Mouse (Mus musculus): ENCODE data around the gene Epha1. TPM values are rescaled to one million over a fixed set of nuclear protein-coding genes. Genes with fewer than 3 reads are reported as not detected.

The Epha1 gene
- polyA plus RNA-seq, 1 experiment from 2014 or later: 1.8 TPM

- 95% methylated on average over 6 of the region's 6 CpGs for WGBS
- Histone ChIP-seq H3K9ac (replicated peaks; ENCODE audit: low read length) (no peak overlapping the region), H3K36me3 (replicated peaks; ENCODE audit: control insufficient read depth, insufficient read depth, low read depth, low read length) (peaks cover 6% of the 10 kb centered on the region; the same call in 1 of the 2 replicates), H3K4me2 (ENCODE audit: low read depth, low read length) (no peak overlapping the region), H3K27me3 (ENCODE audit: control insufficient read depth, insufficient read depth, low read length) (no peaks in the 10 kb centered on the region), H3K9me3 (replicated peaks; ENCODE audit: control insufficient read depth, low read length) (no peaks in the 10 kb centered on the region), H3K4me3 (ENCODE audit: low read depth, low read length) (no peak overlapping the region), H3K4me1 (ENCODE audit: control insufficient read depth, insufficient read depth, low read length) (peaks cover 4% of the 10 kb centered on the region), H3K27ac (replicated peaks; ENCODE audit: low read depth, low read length) (no peak overlapping the region)
- DNase-seq (ENCODE audit: low spot score) (no peak), ATAC-seq (replicated peaks; ENCODE audit: insufficient number of reproducible peaks, low FRiP score, low TSS enrichment, low read depth) (no peak)
These were observed 17.7 kb downstream of the Epha1 start for GRCm38 (mm10) chr6:42355366-42355765.

GRCm38 (mm10) chr6:42354076-42355019 is 18.7 kb downstream of the Epha1 start:
- DNase-seq (ENCODE audit: low spot score) (no peak), ATAC-seq (replicated peaks; ENCODE audit: insufficient number of reproducible peaks, low FRiP score, low TSS enrichment, low read depth) (no peak)
- Histone ChIP-seq H3K4me1 (ENCODE audit: control insufficient read depth, insufficient read depth, low read length) (peaks cover 4% of the 10 kb centered on the region), H3K9me3 (replicated peaks; ENCODE audit: control insufficient read depth, low read length) (no peaks in the 10 kb centered on the region), H3K4me3 (ENCODE audit: low read depth, low read length) (no peak overlapping the region), H3K36me3 (replicated peaks; ENCODE audit: control insufficient read depth, insufficient read depth, low read depth, low read length) (peaks cover 6% of the 10 kb centered on the region; the same call in 1 of the 2 replicates), H3K27me3 (ENCODE audit: control insufficient read depth, insufficient read depth, low read length) (no peaks in the 10 kb centered on the region), H3K4me2 (ENCODE audit: low read depth, low read length) (no peak overlapping the region), H3K27ac (replicated peaks; ENCODE audit: low read depth, low read length) (no peak overlapping the region), H3K9ac (replicated peaks; ENCODE audit: low read length) (no peak overlapping the region)
- 71% methylated on average over 11 of the region's 11 CpGs for WGBS

GRCm38 (mm10) chr6:42353180-42353579 is 19.9 kb downstream of the Epha1 start:
- no peaks in the 10 kb centered on the region for H3K27me3 ChIP-seq (ENCODE audit: control insufficient read depth, insufficient read depth, low read length)
- H3K4me1 ChIP-seq (ENCODE audit: control insufficient read depth, insufficient read depth, low read length): peaks cover 4% of the 10 kb centered on the region
- H3K9me3 ChIP-seq (replicated peaks; ENCODE audit: control insufficient read depth, low read length): no peaks in the 10 kb centered on the region
- no peak overlapping the region for H3K9ac ChIP-seq (replicated peaks; ENCODE audit: low read length)
- no peak overlapping the region for H3K27ac ChIP-seq (replicated peaks; ENCODE audit: low read depth, low read length)
- WGBS: 81% methylated on average over 8 of the region's 8 CpGs
- H3K4me2 ChIP-seq (ENCODE audit: low read depth, low read length): no peak overlapping the region
- H3K4me3 ChIP-seq (ENCODE audit: low read depth, low read length): no peak overlapping the region
- DNase-seq (ENCODE audit: low spot score) (no peak), ATAC-seq (replicated peaks; ENCODE audit: insufficient number of reproducible peaks, low FRiP score, low TSS enrichment, low read depth) (no peak)
- peaks cover 4% of the 10 kb centered on the region; the same call in 1 of the 2 replicates for H3K36me3 ChIP-seq (replicated peaks; ENCODE audit: control insufficient read depth, insufficient read depth, low read depth, low read length)

- no peak overlapping the region for H3K27ac ChIP-seq (replicated peaks; ENCODE audit: low read depth, low read length)
- WGBS: 90% methylated on average over 1 of the region's 1 CpGs
- no peaks in the 10 kb centered on the region for H3K9me3 ChIP-seq (replicated peaks; ENCODE audit: control insufficient read depth, low read length)
- no peak overlapping the region for H3K9ac ChIP-seq (replicated peaks; ENCODE audit: low read length)
- H3K36me3 ChIP-seq (replicated peaks; ENCODE audit: control insufficient read depth, insufficient read depth, low read depth, low read length): peaks cover 2% of the 10 kb centered on the region; the same call in 1 of the 2 replicates
- peaks cover 4% of the 10 kb centered on the region for H3K4me1 ChIP-seq (ENCODE audit: control insufficient read depth, insufficient read depth, low read length)
- no peaks in the 10 kb centered on the region for H3K27me3 ChIP-seq (ENCODE audit: control insufficient read depth, insufficient read depth, low read length)
- DNase-seq (ENCODE audit: low spot score): no peak
- H3K4me3 ChIP-seq (ENCODE audit: low read depth, low read length): no peak overlapping the region
- H3K4me2 ChIP-seq (ENCODE audit: low read depth, low read length): no peak overlapping the region
- no peak for ATAC-seq (replicated peaks; ENCODE audit: insufficient number of reproducible peaks, low FRiP score, low TSS enrichment, low read depth)
These were observed 20.6 kb downstream of the Epha1 start for GRCm38 (mm10) chr6:42352486-42352846.

GRCm38 (mm10) chr6:42351776-42352485 is 21.1 kb downstream of the Epha1 start:
- Histone ChIP-seq H3K4me3 (ENCODE audit: low read depth, low read length) (no peak overlapping the region), H3K27me3 (ENCODE audit: control insufficient read depth, insufficient read depth, low read length) (no peaks in the 10 kb centered on the region), H3K4me2 (ENCODE audit: low read depth, low read length) (no peak overlapping the region; the same call in 1 of the 2 replicates), H3K36me3 (replicated peaks; ENCODE audit: control insufficient read depth, insufficient read depth, low read depth, low read length) (no peaks in the 10 kb centered on the region; the same call in 1 of the 2 replicates), H3K9me3 (replicated peaks; ENCODE audit: control insufficient read depth, low read length) (no peaks in the 10 kb centered on the region), H3K4me1 (ENCODE audit: control insufficient read depth, insufficient read depth, low read length) (peaks cover 4% of the 10 kb centered on the region), H3K9ac (replicated peaks; ENCODE audit: low read length) (no peak overlapping the region), H3K27ac (replicated peaks; ENCODE audit: low read depth, low read length) (no peak overlapping the region)
- 88% methylated on average over 7 of the region's 7 CpGs for WGBS
- ATAC-seq (replicated peaks; ENCODE audit: insufficient number of reproducible peaks, low FRiP score, low TSS enrichment, low read depth) (no peak), DNase-seq (ENCODE audit: low spot score) (no peak)

- no peak overlapping the region for H3K27ac ChIP-seq (replicated peaks; ENCODE audit: low read depth, low read length)
- DNase-seq (ENCODE audit: low spot score): no peak
- no peaks in the 10 kb centered on the region for H3K9me3 ChIP-seq (replicated peaks; ENCODE audit: control insufficient read depth, low read length)
- peak overlapping the region; percentile 86 for H3K9ac ChIP-seq (replicated peaks; ENCODE audit: low read length)
- no peaks in the 10 kb centered on the region; the same call in 1 of the 2 replicates for H3K36me3 ChIP-seq (replicated peaks; ENCODE audit: control insufficient read depth, insufficient read depth, low read depth, low read length)
- 43% methylated on average over 13 of the region's 13 CpGs for WGBS
- ATAC-seq (replicated peaks; ENCODE audit: insufficient number of reproducible peaks, low FRiP score, low TSS enrichment, low read depth): no peak
- no peaks in the 10 kb centered on the region for H3K27me3 ChIP-seq (ENCODE audit: control insufficient read depth, insufficient read depth, low read length)
- peak overlapping the region; percentile 80 for H3K4me3 ChIP-seq (ENCODE audit: low read depth, low read length)
- H3K4me1 ChIP-seq (ENCODE audit: control insufficient read depth, insufficient read depth, low read length): peaks cover 4% of the 10 kb centered on the region
- peak overlapping the region; percentile 79 for H3K4me2 ChIP-seq (ENCODE audit: low read depth, low read length)
These were observed 21.9 kb downstream of the Epha1 start for GRCm38 (mm10) chr6:42350968-42351775.

- Histone ChIP-seq H3K27me3 (ENCODE audit: control insufficient read depth, insufficient read depth, low read length) (no peaks in the 10 kb centered on the region), H3K9ac (replicated peaks; ENCODE audit: low read length) (peak overlapping the region; percentile 86), H3K36me3 (replicated peaks; ENCODE audit: control insufficient read depth, insufficient read depth, low read depth, low read length) (no peaks in the 10 kb centered on the region; the same call in 1 of the 2 replicates), H3K9me3 (replicated peaks; ENCODE audit: control insufficient read depth, low read length) (no peaks in the 10 kb centered on the region), H3K4me3 (ENCODE audit: low read depth, low read length) (peak overlapping the region; percentile 80), H3K4me2 (ENCODE audit: low read depth, low read length) (peak overlapping the region; percentile 79), H3K27ac (replicated peaks; ENCODE audit: low read depth, low read length) (peak overlapping the region; percentile 93), H3K4me1 (ENCODE audit: control insufficient read depth, insufficient read depth, low read length) (peaks cover 4% of the 10 kb centered on the region)
- ATAC-seq (replicated peaks; ENCODE audit: insufficient number of reproducible peaks, low FRiP score, low TSS enrichment, low read depth): peak; percentile 61
- DNase-seq (ENCODE audit: low spot score): peak; percentile 82
- WGBS: under 1% methylated on average over 58 of the region's 72 CpGs
These were observed 22.8 kb downstream of the Epha1 start for GRCm38 (mm10) chr6:42350021-42350967.
